Mouse (Mus musculus) layer of hippocampus, adult 11-12 months (tissue): ENCODE results near the gene Eif4e2.

Experiments used
- DNase-seq: peaks from one replicate; pipeline ENCODE4 v3.0.0; 2022; ENCODE audit warnings: low spot score

Gene Eif4e2

GRCm38 (mm10) chr1:87213735-87214704 lies at the start of gene Eif4e2:
Eif4e2 (plus strand) TSS chr1:87213914.
- peak; percentile 94 for DNase-seq

GRCm38 (mm10) chr1:87164164-87164795 lies 49.4 kb upstream of the Eif4e2 start:
- DNase-seq = no peak

DNA sequence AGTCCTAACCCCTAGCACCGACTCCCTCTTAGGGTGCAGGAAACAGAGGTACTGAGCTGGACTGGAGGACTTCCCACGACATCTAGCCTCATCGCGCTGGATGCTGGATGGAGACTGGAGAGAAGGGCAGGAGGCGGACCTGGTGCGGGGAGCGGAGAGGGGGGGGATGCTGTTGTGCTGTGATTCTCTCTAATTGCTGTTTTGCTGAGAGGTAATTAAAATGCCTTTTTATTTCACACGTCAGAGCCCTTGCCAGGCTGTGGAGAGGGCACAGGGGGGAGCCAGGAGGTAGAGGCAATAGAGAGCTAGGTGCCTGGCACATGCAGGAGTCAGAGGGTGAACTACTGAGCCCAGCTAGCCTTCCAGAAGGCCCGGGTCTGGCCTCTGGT lies 48.9 kb upstream of the Eif4e2 start:
- DNase-seq = no peak

GRCm38 (mm10) chr1:87170458-87170857 lies 43.3 kb upstream of the Eif4e2 start:
- DNase-seq = no peak

DNA sequence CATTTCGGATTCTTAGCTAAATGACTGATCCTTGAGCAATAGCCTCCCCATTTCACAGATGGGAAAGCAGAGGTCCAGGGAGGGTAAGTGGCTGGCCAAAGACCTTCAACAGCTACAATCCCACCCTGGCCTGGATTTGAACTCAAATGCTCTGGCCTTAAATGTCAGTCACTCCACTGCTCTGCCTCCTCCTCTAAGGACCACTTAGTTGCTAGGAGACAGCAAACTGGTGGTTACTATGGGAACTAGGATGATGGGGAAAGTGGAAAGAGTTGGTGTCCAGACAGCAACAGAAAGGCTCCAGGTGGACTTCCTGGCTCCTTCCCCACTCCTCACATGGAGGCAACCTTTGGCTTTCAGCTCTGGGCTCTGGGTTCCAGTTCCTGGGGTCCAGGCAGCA lies 42.4 kb upstream of the Eif4e2 start:
- DNase-seq = no peak

DNA sequence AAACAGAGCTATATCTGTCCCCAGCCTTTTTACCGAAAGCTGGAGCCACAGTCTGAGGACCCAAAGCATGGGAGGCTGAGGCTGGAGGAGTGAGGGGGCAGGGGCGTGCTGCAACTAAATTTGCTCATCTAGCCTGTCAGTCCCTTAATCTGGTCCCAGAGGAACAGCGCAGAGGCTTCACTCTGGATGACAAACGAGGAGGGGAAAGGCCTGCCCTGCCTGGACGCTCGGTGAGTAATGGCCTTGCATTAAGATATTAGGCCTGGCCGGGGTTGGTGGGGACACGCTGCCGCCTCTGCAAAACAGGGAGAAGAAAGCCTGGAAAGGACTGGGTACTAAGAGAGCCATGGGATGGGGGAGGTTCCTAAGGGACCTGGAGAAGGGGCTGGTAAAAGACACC lies 41.4 kb upstream of the Eif4e2 start:
- no peak for DNase-seq

DNA sequence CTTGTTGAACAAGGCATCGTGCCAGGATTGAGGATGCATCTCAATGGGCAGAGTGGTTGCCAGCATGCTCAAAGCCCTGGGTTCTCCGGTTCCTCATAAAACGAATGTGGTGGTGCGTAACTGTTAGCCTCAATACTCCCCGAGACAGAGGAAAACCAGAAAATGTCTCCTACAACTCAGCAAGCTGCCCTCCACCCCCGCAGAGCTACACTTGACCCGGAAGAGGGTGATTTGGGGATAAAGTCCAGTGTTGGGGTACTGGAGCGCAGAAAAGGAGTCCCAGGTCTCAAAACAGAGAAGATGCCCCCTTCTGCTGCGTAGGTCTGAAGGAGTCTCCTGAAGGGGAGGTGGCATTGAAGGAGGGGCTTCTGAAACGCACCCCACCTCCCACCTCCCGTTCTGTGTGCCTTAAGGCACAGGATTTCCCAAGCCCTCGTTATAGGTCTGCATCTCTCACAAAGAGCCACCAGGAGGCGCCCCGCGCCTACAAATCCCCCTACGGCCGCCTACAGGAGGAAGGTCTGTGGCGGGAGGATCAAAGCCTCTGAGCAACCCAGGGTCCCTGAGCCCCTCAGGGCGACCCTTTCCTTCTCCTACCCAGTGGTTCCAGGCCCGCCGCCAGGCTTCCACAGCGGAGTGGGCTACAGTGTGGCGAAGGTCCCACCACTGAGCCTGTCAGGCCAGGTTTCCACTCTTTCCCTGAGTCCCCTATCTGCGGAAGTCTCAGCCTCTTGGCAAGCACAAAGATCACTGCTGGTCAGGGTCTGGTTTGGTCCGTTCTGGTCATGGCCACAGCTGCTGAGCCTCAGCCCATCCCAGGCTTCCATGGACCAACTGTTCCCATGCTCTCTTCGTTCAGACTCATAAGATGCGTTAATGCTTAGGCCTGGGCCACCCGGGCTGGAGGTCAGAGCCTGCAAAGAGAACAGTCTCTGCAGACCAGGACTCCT lies 39.4 kb upstream of the Eif4e2 start:
- DNase-seq = peak; percentile 63

GRCm38 (mm10) chr1:87175852-87176292 lies 37.8 kb upstream of the Eif4e2 start:
- DNase-seq = peak; percentile 64

- no peak for DNase-seq
These were observed 32.8 kb upstream of the Eif4e2 start for GRCm38 (mm10) chr1:87180896-87181295.

DNA sequence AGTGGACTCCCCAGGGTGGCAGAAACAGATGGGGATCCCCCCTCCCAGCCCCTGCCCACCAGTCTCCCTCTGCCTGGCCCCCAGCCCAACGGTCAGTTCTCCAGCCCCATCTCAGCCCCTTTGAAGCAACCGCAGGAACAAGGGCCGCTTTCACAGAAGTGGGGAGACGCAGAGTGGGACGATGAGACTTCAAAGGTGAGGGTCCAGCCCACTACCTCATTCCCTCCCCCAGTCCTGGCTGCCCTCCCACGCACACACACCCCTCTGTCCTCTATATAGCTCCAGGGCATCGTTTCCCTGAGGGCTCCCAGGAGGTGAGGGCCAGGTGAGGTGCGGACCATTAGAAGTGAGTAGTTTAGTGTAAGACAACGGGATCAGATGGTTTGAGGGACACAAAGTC lies 30.7 kb upstream of the Eif4e2 start, which contains the start of gene Prss56:
TSS of gene Prss56 (plus strand) at position 301 of the 400 bp plus-strand sequence.
- DNase-seq = no peak

- no peak for DNase-seq
These were observed 29.5 kb upstream of the Eif4e2 start for GRCm38 (mm10) chr1:87183998-87184750.

- peak; percentile 84 for DNase-seq
These were observed 29.0 kb upstream of the Eif4e2 start for GRCm38 (mm10) chr1:87184751-87185139.

GRCm38 (mm10) chr1:87185526-87185925 lies 28.2 kb upstream of the Eif4e2 start:
- DNase-seq = no peak

- no peak for DNase-seq
These were observed 27.3 kb upstream of the Eif4e2 start for GRCm38 (mm10) chr1:87186261-87187036.

GRCm38 (mm10) chr1:87187037-87187355 lies 26.7 kb upstream of the Eif4e2 start:
- DNase-seq = peak; percentile 74

DNA sequence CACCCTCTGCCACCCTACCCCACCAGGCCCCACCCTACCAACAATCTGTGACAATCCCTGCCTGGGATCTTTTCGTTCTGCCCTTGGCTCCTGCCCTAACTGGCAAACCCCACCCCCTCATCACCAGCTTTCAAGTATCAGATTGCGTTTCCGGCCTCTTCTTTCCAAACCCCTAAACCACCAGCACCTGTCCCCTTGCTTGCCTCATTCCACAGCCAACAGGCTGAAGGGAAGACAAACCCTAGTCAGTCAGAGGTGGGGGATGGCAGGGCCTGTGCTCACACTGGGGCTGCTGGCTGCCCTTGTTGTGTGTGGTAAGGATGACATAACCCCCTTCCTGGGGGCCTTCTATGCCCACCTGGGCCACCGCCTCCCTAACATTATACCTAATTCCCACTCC lies 23.3 kb upstream of the Eif4e2 start, which contains the start of gene Chrnd:
TSS of gene Chrnd (plus strand) at position 179 of the 400 bp plus-strand sequence.
- no peak for DNase-seq

GRCm38 (mm10) chr1:87197296-87197695 lies 16.4 kb upstream of the Eif4e2 start:
- DNase-seq = no peak

GRCm38 (mm10) chr1:87198119-87199065 lies 15.3 kb upstream of the Eif4e2 start:
- no peak for DNase-seq

GRCm38 (mm10) chr1:87200811-87201210 lies 12.9 kb upstream of the Eif4e2 start:
- DNase-seq = no peak
